Mouse (Mus musculus): ENCODE measurements around the gene Kctd13.

GRCm38 (mm10) chr7:126967361-126967760 is 38.7 kb downstream of the Kctd13 start:
- TF ChIP-seq CTCF (IDR thresholded peaks at IDR 0.05; ENCODE audit: borderline replicate concordance, extremely low read depth, insufficient read depth, insufficient read length) (no peak), POLR2A (IDR thresholded peaks at IDR 0.05; ENCODE audit: borderline replicate concordance, extremely low read depth, insufficient read depth, insufficient read length, poor library complexity, severe bottlenecking) (no peak)
